Mouse (Mus musculus): ENCODE results near the gene Pard3. TPM values are rescaled to one million over a fixed set of nuclear protein-coding genes. Genes with fewer than 3 reads are reported as not detected.

The Pard3 gene
- 26.2 and 30.3 TPM in 2 replicates for polyA plus RNA-seq (2016; fragmentation: Nextera tagmentation; extraction: Ambion mirVana)

GRCm38 (mm10) chr8:127063551-127064360 lies at the start of gene Pard3:
Pard3 (plus strand) TSS chr8:127063893.
- Histone ChIP-seq H3K27ac (ENCODE audit: poor library complexity, severe bottlenecking) (peak within 1 kb of the TSS; percentile 96), H3K27me3 (replicated peaks) (no peaks in the 10 kb centered on the region), H3K4me3 (peak within 1 kb of the TSS; percentile 81), H3K4me1 (replicated peaks) (peaks cover 33% of the 10 kb centered on the region), H3K4me2 (peak within 1 kb of the TSS; percentile 69), H3K36me3 (no peaks in the 10 kb centered on the region), H3K9me3 (replicated peaks) (no peaks in the 10 kb centered on the region), H3K9ac (peak within 1 kb of the TSS; percentile 94)
- under 1% methylated on average over 77 of the region's 98 CpGs for WGBS
- ATAC-seq (ENCODE audit: insufficient number of reproducible peaks, low FRiP score), result peak; percentile 91

- no peak overlapping the region for H3K4me3 ChIP-seq
- no peaks in the 10 kb centered on the region for H3K36me3 ChIP-seq
- 89% methylated on average over 1 of the region's 1 CpGs for WGBS
- H3K4me2 ChIP-seq, result no peak overlapping the region
- H3K9me3 ChIP-seq (replicated peaks), result no peaks in the 10 kb centered on the region; the same call in 1 of the 2 replicates
- no peak overlapping the region for H3K9ac ChIP-seq
- no peak for ATAC-seq (ENCODE audit: insufficient number of reproducible peaks, low FRiP score)
- H3K4me1 ChIP-seq (replicated peaks), result no peaks in the 10 kb centered on the region
- no peak overlapping the region for H3K27ac ChIP-seq (ENCODE audit: poor library complexity, severe bottlenecking)
- 0 out of 2 replicates have a peak, but pooled peaks cover 3% of the 10 kb centered on the region for H3K27me3 ChIP-seq (replicated peaks)
Measured at GRCm38 (mm10) chr8:127021830-127022229, 41.9 kb upstream of the Pard3 start.

GRCm38 (mm10) chr8:127025256-127025717 lies 38.4 kb upstream of the Pard3 start:
- H3K27me3 ChIP-seq (replicated peaks), result 0 out of 2 replicates have a peak, but pooled peaks cover 3% of the 10 kb centered on the region
- H3K27ac ChIP-seq (ENCODE audit: poor library complexity, severe bottlenecking), result no peak overlapping the region
- 72% methylated on average over 11 of the region's 11 CpGs for WGBS
- ATAC-seq (ENCODE audit: insufficient number of reproducible peaks, low FRiP score), result no peak
- no peaks in the 10 kb centered on the region for H3K4me1 ChIP-seq (replicated peaks)
- H3K36me3 ChIP-seq, result no peaks in the 10 kb centered on the region
- H3K9ac ChIP-seq, result no peak overlapping the region
- no peak overlapping the region for H3K4me2 ChIP-seq
- no peak overlapping the region for H3K4me3 ChIP-seq
- H3K9me3 ChIP-seq (replicated peaks), result no peaks in the 10 kb centered on the region

GRCm38 (mm10) chr8:127025775-127026174 lies 37.9 kb upstream of the Pard3 start:
- ATAC-seq (ENCODE audit: insufficient number of reproducible peaks, low FRiP score), result no peak
- no peaks in the 10 kb centered on the region for H3K9me3 ChIP-seq (replicated peaks)
- H3K27ac ChIP-seq (ENCODE audit: poor library complexity, severe bottlenecking), result no peak overlapping the region
- WGBS, result 48% methylated on average over 11 of the region's 11 CpGs
- no peak overlapping the region for H3K4me2 ChIP-seq
- no peak overlapping the region for H3K9ac ChIP-seq
- H3K36me3 ChIP-seq, result no peaks in the 10 kb centered on the region
- no peaks in the 10 kb centered on the region for H3K4me1 ChIP-seq (replicated peaks)
- 0 out of 2 replicates have a peak, but pooled peaks cover 3% of the 10 kb centered on the region for H3K27me3 ChIP-seq (replicated peaks)
- no peak overlapping the region for H3K4me3 ChIP-seq

- Histone ChIP-seq H3K9ac (no peak overlapping the region), H3K4me1 (replicated peaks) (peaks cover 11% of the 10 kb centered on the region; the same call in 1 of the 2 replicates), H3K27ac (ENCODE audit: poor library complexity, severe bottlenecking) (no peak overlapping the region), H3K9me3 (replicated peaks) (no peaks in the 10 kb centered on the region), H3K4me2 (no peak overlapping the region), H3K27me3 (replicated peaks) (no peaks in the 10 kb centered on the region), H3K36me3 (no peaks in the 10 kb centered on the region), H3K4me3 (no peak overlapping the region)
- ATAC-seq (ENCODE audit: insufficient number of reproducible peaks, low FRiP score), result no peak
- WGBS, result 64% methylated on average over 5 of the region's 5 CpGs
Measured at GRCm38 (mm10) chr8:127031476-127031875, 32.2 kb upstream of the Pard3 start.

GRCm38 (mm10) chr8:127038928-127039327 lies 24.8 kb upstream of the Pard3 start:
- peaks cover 11% of the 10 kb centered on the region; the same call in 1 of the 2 replicates for H3K4me1 ChIP-seq (replicated peaks)
- no peak overlapping the region for H3K4me2 ChIP-seq
- H3K4me3 ChIP-seq, result no peak overlapping the region
- WGBS, result 62% methylated on average over 4 of the region's 4 CpGs
- no peak for ATAC-seq (ENCODE audit: insufficient number of reproducible peaks, low FRiP score)
- no peaks in the 10 kb centered on the region for H3K9me3 ChIP-seq (replicated peaks)
- H3K27me3 ChIP-seq (replicated peaks), result no peaks in the 10 kb centered on the region
- H3K27ac ChIP-seq (ENCODE audit: poor library complexity, severe bottlenecking), result no peak overlapping the region
- no peak overlapping the region for H3K9ac ChIP-seq
- no peaks in the 10 kb centered on the region for H3K36me3 ChIP-seq

- no peaks in the 10 kb centered on the region for H3K27me3 ChIP-seq (replicated peaks)
- ATAC-seq (ENCODE audit: insufficient number of reproducible peaks, low FRiP score), result no peak
- H3K9ac ChIP-seq, result no peak overlapping the region
- WGBS, result 70% methylated on average over 5 of the region's 5 CpGs
- no peaks in the 10 kb centered on the region for H3K9me3 ChIP-seq (replicated peaks)
- no peak overlapping the region for H3K4me2 ChIP-seq
- no peak overlapping the region for H3K4me3 ChIP-seq
- peaks cover 21% of the 10 kb centered on the region for H3K4me1 ChIP-seq (replicated peaks)
- H3K36me3 ChIP-seq, result no peaks in the 10 kb centered on the region
- no peak overlapping the region for H3K27ac ChIP-seq (ENCODE audit: poor library complexity, severe bottlenecking)
Measured at GRCm38 (mm10) chr8:127049996-127050395, 13.7 kb upstream of the Pard3 start.

GRCm38 (mm10) chr8:127052132-127052531 lies 11.6 kb upstream of the Pard3 start:
- H3K4me1 ChIP-seq (replicated peaks), result peaks cover 24% of the 10 kb centered on the region
- H3K9me3 ChIP-seq (replicated peaks), result no peaks in the 10 kb centered on the region
- no peak overlapping the region for H3K27ac ChIP-seq (ENCODE audit: poor library complexity, severe bottlenecking)
- no peaks in the 10 kb centered on the region for H3K27me3 ChIP-seq (replicated peaks)
- H3K4me3 ChIP-seq, result no peak overlapping the region
- H3K4me2 ChIP-seq, result peak overlapping the region; percentile 48
- H3K9ac ChIP-seq, result no peak overlapping the region
- 43% methylated on average over 10 of the region's 10 CpGs for WGBS
- no peaks in the 10 kb centered on the region for H3K36me3 ChIP-seq
- ATAC-seq (ENCODE audit: insufficient number of reproducible peaks, low FRiP score), result no peak

GRCm38 (mm10) chr8:127055081-127055480 lies 8.6 kb upstream of the Pard3 start:
- peaks cover 19% of the 10 kb centered on the region for H3K4me1 ChIP-seq (replicated peaks)
- WGBS, result 52% methylated on average over 4 of the region's 4 CpGs
- no peaks in the 10 kb centered on the region for H3K9me3 ChIP-seq (replicated peaks)
- no peak for ATAC-seq (ENCODE audit: insufficient number of reproducible peaks, low FRiP score)
- no peaks in the 10 kb centered on the region for H3K27me3 ChIP-seq (replicated peaks)
- no peak overlapping the region for H3K4me2 ChIP-seq
- no peaks in the 10 kb centered on the region for H3K36me3 ChIP-seq
- H3K4me3 ChIP-seq, result no peak overlapping the region
- H3K9ac ChIP-seq, result no peak overlapping the region
- no peak overlapping the region for H3K27ac ChIP-seq (ENCODE audit: poor library complexity, severe bottlenecking)

GRCm38 (mm10) chr8:127058759-127059158 lies 4.9 kb upstream of the Pard3 start:
- WGBS, result 81% methylated on average over 2 of the region's 2 CpGs
- H3K4me3 ChIP-seq, result no peak overlapping the region
- no peak overlapping the region for H3K4me2 ChIP-seq

GRCm38 (mm10) chr8:127059826-127060225 lies 3.9 kb upstream of the Pard3 start:
- no peak overlapping the region for H3K4me3 ChIP-seq
- ATAC-seq (ENCODE audit: insufficient number of reproducible peaks, low FRiP score), result no peak

More at GRCm38 (mm10) chr8:127058759-127059158, 4.9 kb upstream of the Pard3 start:
- ATAC-seq (ENCODE audit: insufficient number of reproducible peaks, low FRiP score), result no peak
- no peaks in the 10 kb centered on the region for H3K27me3 ChIP-seq (replicated peaks)
- H3K27ac ChIP-seq (ENCODE audit: poor library complexity, severe bottlenecking), result no peak overlapping the region
- peaks cover 14% of the 10 kb centered on the region for H3K4me1 ChIP-seq (replicated peaks)
- H3K9ac ChIP-seq, result no peak overlapping the region
- no peaks in the 10 kb centered on the region for H3K9me3 ChIP-seq (replicated peaks)
- H3K36me3 ChIP-seq, result no peaks in the 10 kb centered on the region

More at GRCm38 (mm10) chr8:127059826-127060225, 3.9 kb upstream of the Pard3 start:
- 63% methylated on average over 2 of the region's 2 CpGs for WGBS
- H3K4me1 ChIP-seq (replicated peaks), result peaks cover 13% of the 10 kb centered on the region
- no peak overlapping the region for H3K4me2 ChIP-seq
- H3K27ac ChIP-seq (ENCODE audit: poor library complexity, severe bottlenecking), result no peak overlapping the region
- H3K9ac ChIP-seq, result no peak overlapping the region
- H3K9me3 ChIP-seq (replicated peaks), result no peaks in the 10 kb centered on the region
- no peaks in the 10 kb centered on the region for H3K36me3 ChIP-seq
- no peaks in the 10 kb centered on the region for H3K27me3 ChIP-seq (replicated peaks)
